Mouse (Mus musculus) C2C12 (cell line): ENCODE measurements at regions not wholly inside any gene's neighbourhood (a gene's known extent, or its start where the extent isn't known, plus 50 kb on each side); places are given as distances from the start of the nearest gene placed in this dataset.

ENCODE experiments used
- CTCF ChIP-seq: IDR thresholded peaks from one replicate; pipeline ENCODE4 v1.5.1; 2011; ENCODE audit not compliant: control insufficient read depth, insufficient read depth, insufficient read length
- MAX ChIP-seq: IDR thresholded peaks from one replicate; pipeline ENCODE4 v1.6.1; 2011; ENCODE audit warnings: mild to moderate bottlenecking, control low read depth
- USF1 ChIP-seq: IDR thresholded peaks from one replicate; pipeline ENCODE4 v1.6.1; 2011; ENCODE audit warnings: low read depth, mild to moderate bottlenecking, control low read depth, moderate library complexity

- TF ChIP-seq CTCF: no peak
- no peak for TF ChIP-seq MAX
- TF ChIP-seq USF1: no peak
Measured at GRCm38 (mm10) chr2:72857377-72857776, 122.9 kb downstream of the Sp3 start.
